Mouse (Mus musculus) embryonic facial prominence, embryonic 10.5 days (tissue): ENCODE measurements around the gene Nova1. TPM values are rescaled to one million over a fixed set of nuclear protein-coding genes. Genes with fewer than 3 reads are reported as not detected.

Experiments used
- DNase-seq: peaks from one replicate; pipeline ENCODE4 v3.0.0-alpha.2; 2017; ENCODE audit warnings: low spot score
- H3K27ac ChIP-seq: fragments of 300-500 bp; sonication (generic); replicated peaks from 2 replicates; pipeline ENCODE4 v1.5.1; 2016; ENCODE audit warnings: mild to moderate bottlenecking
- H3K27me3 ChIP-seq: fragments of 300-500 bp; sonication (generic); replicated peaks from 2 replicates; pipeline ENCODE4 v1.6.1; 2016; ENCODE audit warnings: low read depth, mild to moderate bottlenecking; ENCODE audit not compliant: poor library complexity, severe bottlenecking
- H3K36me3 ChIP-seq: fragments of 300-500 bp; sonication (generic); replicated peaks from 2 replicates; pipeline ENCODE4 v1.6.1; 2016; ENCODE audit warnings: mild to moderate bottlenecking, moderate library complexity
- H3K4me1 ChIP-seq: fragments of 300-500 bp; sonication (generic); 2 replicates; pipeline ENCODE4 v1.6.1; 2016
- H3K4me3 ChIP-seq: fragments of 300-500 bp; sonication (generic); 2 replicates; pipeline ENCODE4 v1.5.1; 2016; ENCODE audit warnings: mild to moderate bottlenecking, moderate library complexity
- H3K9me3 ChIP-seq: fragments of 300-500 bp; sonication (generic); 2 replicates; pipeline ENCODE4 v1.6.1; 2016; ENCODE audit warnings: mild to moderate bottlenecking
- WGBS: fragments of 180-500 bp; shearing (Covaris S2); methylation state at CpG from one replicate; pipeline ENCODE4 v1.1.7; 2016; 5-methylcytosine and 5-hydroxymethylcytosine counted together
- polyA plus RNA-seq: library from polyadenylated mRNA; unstranded; fragments of >200 nt; fragmentation: Nextera tagmentation; extraction: Ambion mirVana; gene quantifications from 2 replicates; pipeline ENCODE4 v1.2.1, GENCODE M21; 2016

Gene Nova1
- polyA plus RNA-seq, 1 experiment from 2014 or later = 2.8 TPM

DNA sequence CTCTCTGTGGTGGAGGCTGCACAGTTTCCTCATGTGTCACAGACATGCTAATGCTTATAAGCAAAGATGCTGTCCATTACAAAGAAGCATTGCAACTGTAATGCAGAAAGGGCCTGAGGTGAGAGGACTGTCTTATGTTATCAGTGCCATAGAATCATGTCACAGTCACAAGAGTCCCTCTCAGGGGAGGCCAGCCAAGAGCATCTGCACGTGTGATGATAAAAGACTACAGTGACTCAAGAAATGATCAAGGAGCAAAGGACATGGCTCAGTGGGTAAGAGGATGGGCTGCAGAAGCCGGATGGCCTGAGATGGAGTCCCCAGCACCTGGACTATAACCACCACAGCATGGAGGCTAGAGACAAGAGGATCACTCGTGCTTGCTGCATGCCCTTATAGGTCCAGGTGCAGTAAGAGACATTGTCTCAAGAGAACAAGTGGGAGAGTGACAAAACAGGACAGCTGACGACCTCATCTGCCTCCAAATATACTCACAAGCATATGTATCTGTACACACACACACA lies 64.3 kb downstream of the Nova1 start:
- no peaks in the 10 kb centered on the region for H3K27me3 ChIP-seq
- no peaks in the 10 kb centered on the region for H3K36me3 ChIP-seq
- H3K4me1 ChIP-seq = no peaks in the 10 kb centered on the region
- no peak for DNase-seq
- no peak overlapping the region for H3K4me3 ChIP-seq
- H3K27ac ChIP-seq = no peak overlapping the region
- WGBS = 65% methylated on average over 4 of the region's 4 CpGs
- no peaks in the 10 kb centered on the region for H3K9me3 ChIP-seq

DNA sequence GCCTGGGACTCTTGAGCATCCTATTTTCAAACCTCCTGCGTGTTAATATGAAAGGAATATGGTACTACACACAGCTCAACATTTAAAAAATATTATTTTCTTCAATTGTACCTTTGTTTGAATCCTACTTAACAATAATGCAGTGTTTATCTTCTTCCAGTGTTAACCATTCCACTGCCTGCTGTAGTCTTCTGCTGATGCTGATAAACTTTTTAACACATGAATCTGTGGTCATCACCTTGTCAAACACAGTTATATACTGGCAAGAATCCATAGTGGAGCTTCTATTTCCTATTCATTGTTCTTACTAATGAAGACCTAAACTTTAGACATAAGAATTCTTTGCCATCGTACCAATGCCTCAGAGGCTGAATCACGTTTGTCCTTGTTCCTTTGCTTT lies 65.6 kb downstream of the Nova1 start:
- no peak overlapping the region for H3K4me3 ChIP-seq
- no peaks in the 10 kb centered on the region for H3K36me3 ChIP-seq
- 87% methylated on average over 3 of the region's 3 CpGs for WGBS
- no peaks in the 10 kb centered on the region for H3K27me3 ChIP-seq
- H3K4me1 ChIP-seq = no peaks in the 10 kb centered on the region
- no peaks in the 10 kb centered on the region for H3K9me3 ChIP-seq
- DNase-seq = no peak
- H3K27ac ChIP-seq = no peak overlapping the region

DNA sequence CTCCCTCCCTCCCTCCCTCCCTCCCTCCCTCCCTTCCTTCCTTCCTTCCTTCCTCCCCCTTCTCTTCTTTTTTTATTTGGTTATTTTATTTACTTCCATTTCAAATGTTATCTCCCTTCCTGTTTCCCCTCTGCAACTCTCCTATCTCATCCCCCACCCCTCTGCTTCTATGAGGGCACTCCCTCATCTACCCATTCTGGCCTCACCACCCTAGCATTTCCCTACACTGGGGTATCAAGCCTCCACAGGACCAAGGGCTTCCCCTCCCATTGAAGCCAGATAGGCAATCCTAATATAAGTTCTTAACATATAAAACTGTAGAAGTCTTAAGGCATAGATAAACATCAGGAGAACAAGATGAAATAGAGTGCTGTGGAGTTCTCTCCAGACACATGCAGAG lies 85.5 kb downstream of the Nova1 start:
- no peak overlapping the region for H3K27ac ChIP-seq
- H3K4me3 ChIP-seq = no peak overlapping the region
- H3K9me3 ChIP-seq = no peaks in the 10 kb centered on the region
- no peaks in the 10 kb centered on the region for H3K4me1 ChIP-seq
- DNase-seq = no peak
- H3K27me3 ChIP-seq = no peaks in the 10 kb centered on the region
- H3K36me3 ChIP-seq = no peaks in the 10 kb centered on the region

DNA sequence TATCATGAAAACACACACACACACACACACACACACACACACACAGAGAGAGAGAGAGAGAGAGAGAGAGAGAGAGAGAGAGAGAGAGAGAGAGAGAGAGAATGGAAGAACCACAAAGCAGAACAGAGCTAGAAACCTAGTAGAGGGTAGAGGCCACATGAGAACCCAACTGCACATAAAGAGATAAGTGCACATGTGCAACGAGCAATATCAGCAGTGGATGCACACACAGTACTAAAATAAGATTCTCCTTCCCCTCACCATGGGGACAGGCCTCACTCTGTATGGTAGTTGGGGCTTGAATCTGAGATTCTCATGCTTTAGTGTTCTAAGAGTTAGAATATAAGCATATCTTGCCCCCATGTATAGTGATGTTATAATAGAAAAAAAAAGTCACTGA lies 86.8 kb downstream of the Nova1 start:
- no peak for DNase-seq
- Histone ChIP-seq H3K27me3 (no peaks in the 10 kb centered on the region), H3K27ac (no peak overlapping the region), H3K4me3 (no peak overlapping the region), H3K4me1 (no peaks in the 10 kb centered on the region), H3K36me3 (no peaks in the 10 kb centered on the region), H3K9me3 (no peaks in the 10 kb centered on the region)
- WGBS = 88% methylated on average over 1 of the region's 1 CpGs

DNA sequence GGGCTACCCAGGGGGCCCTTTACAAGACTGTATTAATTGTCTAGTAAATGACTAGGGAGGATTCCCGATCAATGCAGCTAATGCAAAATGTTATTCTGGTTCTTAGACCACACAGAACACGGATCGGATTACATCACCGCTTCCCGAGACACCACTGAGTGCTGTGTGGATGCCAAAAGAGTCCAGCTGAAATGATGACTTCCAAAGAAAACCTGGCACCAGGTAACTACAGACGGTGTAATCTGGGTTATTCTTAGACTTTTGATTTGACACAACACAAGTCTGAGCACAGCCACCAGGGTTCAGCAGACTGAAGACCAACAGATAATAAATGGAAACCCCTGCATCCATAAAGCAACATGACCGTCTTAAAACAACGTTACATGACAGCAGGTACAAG lies 96.8 kb downstream of the Nova1 start:
- DNase-seq = no peak
- no peaks in the 10 kb centered on the region for H3K36me3 ChIP-seq
- no peak overlapping the region for H3K27ac ChIP-seq
- WGBS = 62% methylated on average over 8 of the region's 8 CpGs
- H3K4me3 ChIP-seq = no peak overlapping the region
- H3K27me3 ChIP-seq = no peaks in the 10 kb centered on the region
- H3K9me3 ChIP-seq = no peaks in the 10 kb centered on the region
- H3K4me1 ChIP-seq = peaks cover 5% of the 10 kb centered on the region; the same call in 1 of the 2 replicates

DNA sequence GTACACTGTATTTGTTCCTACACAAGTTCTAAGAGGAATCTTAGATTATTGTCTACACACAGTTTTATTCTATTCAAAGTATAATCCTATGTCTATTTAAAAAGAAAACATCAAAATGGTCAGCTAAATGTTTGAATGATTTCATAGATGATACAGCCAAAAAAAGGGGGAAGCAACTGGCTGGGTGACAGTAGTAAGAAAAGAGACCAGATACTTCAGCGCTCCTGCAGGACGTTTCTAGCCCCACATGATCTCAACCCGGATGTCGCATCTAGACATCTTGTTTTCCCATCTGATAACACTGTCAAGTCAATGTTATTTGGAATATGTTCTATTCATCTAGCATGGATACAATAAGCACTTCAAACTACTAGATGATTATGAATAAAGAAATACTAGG lies 99.7 kb downstream of the Nova1 start:
- 93% methylated on average over 4 of the region's 4 CpGs for WGBS
- peaks cover 5% of the 10 kb centered on the region; the same call in 1 of the 2 replicates for H3K4me1 ChIP-seq
- no peaks in the 10 kb centered on the region for H3K27me3 ChIP-seq
- no peak for DNase-seq
- no peaks in the 10 kb centered on the region for H3K36me3 ChIP-seq
- H3K9me3 ChIP-seq = no peaks in the 10 kb centered on the region
- H3K27ac ChIP-seq = no peak overlapping the region
- H3K4me3 ChIP-seq = no peak overlapping the region

DNA sequence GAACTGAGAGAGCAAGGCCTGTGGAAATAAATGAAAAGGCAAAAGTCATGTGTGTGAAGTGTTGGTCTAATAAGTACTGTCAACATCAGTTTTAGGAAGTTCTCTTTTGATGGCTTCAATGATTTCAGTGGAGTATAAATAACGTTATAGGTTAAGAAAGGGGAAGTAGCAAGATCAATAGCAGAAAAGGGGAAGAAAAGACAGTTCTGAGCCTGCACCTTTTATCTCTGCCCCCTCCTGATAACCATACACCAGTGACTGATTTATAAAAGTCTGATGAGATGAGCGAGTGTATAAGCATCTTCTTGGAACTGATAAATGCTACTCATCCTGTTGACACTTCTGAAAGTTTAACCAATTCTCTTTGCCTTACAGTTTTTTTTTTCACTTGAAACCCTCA lies 108.6 kb downstream of the Nova1 start:
- WGBS = 93% methylated on average over 2 of the region's 2 CpGs
- Histone ChIP-seq H3K27me3 (no peaks in the 10 kb centered on the region), H3K4me3 (no peak overlapping the region), H3K36me3 (no peaks in the 10 kb centered on the region), H3K27ac (no peak overlapping the region), H3K9me3 (no peaks in the 10 kb centered on the region), H3K4me1 (no peaks in the 10 kb centered on the region)
- DNase-seq = no peak

DNA sequence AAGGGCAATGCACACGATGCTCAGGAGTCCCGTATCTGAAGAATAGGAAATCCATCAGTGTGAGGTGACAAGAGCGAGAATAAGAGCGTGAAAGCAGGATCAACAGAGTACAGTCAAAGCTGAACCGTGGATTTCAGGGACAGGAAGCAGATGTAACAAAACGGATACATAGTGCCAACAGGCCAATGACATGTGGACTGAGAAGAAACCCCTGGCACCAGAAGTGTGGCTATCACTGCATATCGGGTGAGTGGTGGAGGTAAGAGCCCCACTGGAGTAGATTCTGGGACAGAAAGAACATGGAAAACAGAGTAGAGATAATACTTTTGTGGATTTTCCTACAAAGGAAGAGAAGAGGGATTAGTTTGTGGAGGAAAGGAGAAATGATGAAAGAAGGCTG lies 109.3 kb downstream of the Nova1 start:
- no peaks in the 10 kb centered on the region for H3K9me3 ChIP-seq
- no peaks in the 10 kb centered on the region for H3K36me3 ChIP-seq
- H3K27ac ChIP-seq = no peak overlapping the region
- no peaks in the 10 kb centered on the region for H3K4me1 ChIP-seq
- no peaks in the 10 kb centered on the region for H3K27me3 ChIP-seq
- H3K4me3 ChIP-seq = no peak overlapping the region
- DNase-seq = no peak
- WGBS = 92% methylated on average over 7 of the region's 7 CpGs

DNA sequence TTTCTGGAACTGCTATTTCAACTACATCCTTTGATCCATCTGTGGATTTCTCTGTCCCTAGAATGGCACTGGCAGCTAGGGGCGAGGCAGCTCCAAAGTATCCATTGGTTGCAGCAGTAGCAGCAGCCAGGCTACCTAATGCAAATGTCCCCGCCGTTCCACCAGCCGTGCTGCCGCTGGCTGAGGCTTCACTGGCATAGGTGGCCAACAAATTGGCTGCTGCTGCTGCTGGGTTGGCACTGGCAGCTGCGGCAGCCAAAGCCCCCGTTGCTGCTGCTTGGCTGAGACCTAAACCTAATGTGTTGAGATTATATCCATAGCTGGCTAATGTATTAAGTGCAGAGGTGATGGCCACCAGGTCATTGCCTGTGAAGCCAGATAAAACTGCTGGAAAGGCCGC lies 118.5 kb downstream of the Nova1 start:
- H3K36me3 ChIP-seq = no peaks in the 10 kb centered on the region
- no peaks in the 10 kb centered on the region for H3K27me3 ChIP-seq
- 91% methylated on average over 8 of the region's 8 CpGs for WGBS
- H3K4me1 ChIP-seq = no peaks in the 10 kb centered on the region
- H3K9me3 ChIP-seq = no peaks in the 10 kb centered on the region
- H3K27ac ChIP-seq = no peak overlapping the region
- DNase-seq = no peak
- no peak overlapping the region for H3K4me3 ChIP-seq

DNA sequence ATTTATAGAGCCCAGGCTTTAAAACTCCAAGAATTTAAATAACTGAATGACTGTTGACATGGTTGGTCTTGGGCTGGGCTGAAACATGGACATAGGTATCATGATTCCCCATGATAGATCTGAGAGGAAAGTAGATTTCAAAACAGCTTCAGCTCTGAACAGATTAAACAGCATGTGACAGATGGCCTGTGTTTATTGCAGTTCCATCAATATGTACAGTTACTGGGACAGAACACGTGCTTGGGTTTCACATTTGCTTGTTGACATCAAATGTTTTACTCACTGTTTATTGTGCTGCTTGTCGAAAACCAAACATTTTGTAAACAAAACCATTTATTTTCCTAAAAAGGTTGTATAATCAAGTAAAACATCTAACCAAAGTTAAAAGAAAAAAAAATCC lies 142.4 kb downstream of the Nova1 start:
- H3K36me3 ChIP-seq = no peaks in the 10 kb centered on the region
- no peaks in the 10 kb centered on the region for H3K9me3 ChIP-seq
- 84% methylated on average over 2 of the region's 2 CpGs for WGBS
- no peak overlapping the region for H3K4me3 ChIP-seq
- no peaks in the 10 kb centered on the region for H3K4me1 ChIP-seq
- H3K27me3 ChIP-seq = no peaks in the 10 kb centered on the region
- H3K27ac ChIP-seq = no peak overlapping the region
- DNase-seq = no peak

DNA sequence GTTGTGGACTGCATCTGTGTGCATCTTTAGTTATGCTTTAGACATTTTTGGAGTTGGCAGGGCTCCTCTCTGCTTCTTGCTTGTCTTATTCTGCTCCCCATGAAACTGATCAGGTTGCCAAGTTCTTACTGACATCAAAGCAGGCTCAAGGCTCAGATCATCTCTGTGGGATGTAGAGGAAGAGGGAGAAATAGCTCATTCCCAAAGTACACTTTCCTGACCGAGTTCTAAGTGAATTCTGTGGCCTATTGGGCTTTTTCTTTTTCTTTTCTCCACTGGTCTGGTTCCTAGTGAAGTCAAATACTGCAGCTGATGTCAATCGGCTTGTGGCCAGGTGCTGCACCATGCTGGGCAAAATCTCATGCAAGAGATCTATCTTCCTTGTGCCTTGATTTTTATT lies 152.0 kb downstream of the Nova1 start:
- no peaks in the 10 kb centered on the region for H3K9me3 ChIP-seq
- 71% methylated on average over 2 of the region's 2 CpGs for WGBS
- DNase-seq = no peak

DNA sequence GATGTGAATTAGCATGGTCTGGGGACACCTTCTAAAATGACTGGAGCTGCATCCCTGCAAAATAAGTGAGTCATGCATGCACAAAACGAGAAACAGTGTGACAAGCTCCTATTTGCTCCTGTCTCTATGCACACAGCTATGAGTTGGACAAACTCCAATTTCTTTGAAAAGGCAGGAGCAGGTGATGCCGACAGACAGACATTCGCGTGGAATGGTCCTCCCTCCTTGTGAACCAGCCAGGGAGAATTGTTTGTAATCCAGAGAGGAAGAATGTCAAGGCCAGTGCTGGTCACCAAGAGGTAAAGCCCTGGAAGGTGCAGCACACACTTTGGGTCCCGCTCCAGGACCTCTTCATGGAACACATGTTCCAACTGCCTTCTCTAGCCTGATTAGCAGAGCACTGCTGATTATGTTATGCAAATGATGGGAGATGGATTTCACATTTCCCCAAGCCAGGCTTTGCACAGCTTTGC lies 172.6 kb downstream of the Nova1 start:
- Histone ChIP-seq H3K27ac (no peak overlapping the region), H3K36me3 (no peaks in the 10 kb centered on the region), H3K4me1 (no peaks in the 10 kb centered on the region), H3K4me3 (no peak overlapping the region), H3K9me3 (no peaks in the 10 kb centered on the region), H3K27me3 (no peaks in the 10 kb centered on the region)
- WGBS = 86% methylated on average over 5 of the region's 5 CpGs
- DNase-seq = no peak

More for the DNA sequence above, 152.0 kb downstream of the Nova1 start:
- Histone ChIP-seq H3K27ac (no peak overlapping the region), H3K4me1 (no peaks in the 10 kb centered on the region), H3K36me3 (no peaks in the 10 kb centered on the region), H3K4me3 (no peak overlapping the region), H3K27me3 (no peaks in the 10 kb centered on the region)

DNA sequence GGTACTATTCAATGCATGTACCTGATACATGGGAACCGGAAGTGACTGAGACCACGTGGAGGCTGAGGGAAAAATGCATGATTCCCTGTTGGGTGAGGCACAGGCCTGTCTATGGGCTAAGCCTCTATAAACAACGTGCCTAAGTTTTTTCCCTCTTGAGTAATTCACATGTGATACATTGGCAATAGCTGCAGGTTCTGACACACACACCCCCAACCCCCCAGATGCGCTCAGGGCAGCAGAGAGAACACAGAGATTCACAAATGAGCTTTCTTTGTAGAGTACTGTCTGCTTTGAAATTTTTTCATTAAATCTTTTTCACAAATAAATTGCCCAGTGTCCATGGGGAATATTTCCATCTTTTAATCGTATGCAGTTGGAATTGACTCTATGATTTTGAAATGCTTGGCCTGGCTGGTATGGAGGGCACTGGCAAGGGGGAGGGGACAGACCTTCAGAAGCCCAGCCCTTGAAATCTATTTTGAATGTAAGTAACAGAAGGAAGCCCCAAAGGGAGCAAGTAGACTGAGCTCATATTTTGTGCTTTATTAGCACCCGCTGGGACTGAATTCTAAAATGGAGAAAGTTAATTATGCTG lies 173.3 kb downstream of the Nova1 start:
- WGBS = 89% methylated on average over 6 of the region's 6 CpGs
- no peaks in the 10 kb centered on the region for H3K36me3 ChIP-seq

More for the DNA sequence above, 173.3 kb downstream of the Nova1 start:
- no peaks in the 10 kb centered on the region for H3K9me3 ChIP-seq
- H3K4me3 ChIP-seq = no peak overlapping the region
- no peak overlapping the region for H3K27ac ChIP-seq
- H3K27me3 ChIP-seq = no peaks in the 10 kb centered on the region
- H3K4me1 ChIP-seq = no peaks in the 10 kb centered on the region
- no peak for DNase-seq
